Mouse (Mus musculus) lung, embryonic 15.5 days (tissue): ENCODE results near the gene Skil. TPM values are rescaled to one million over a fixed set of nuclear protein-coding genes. Genes with fewer than 3 reads are reported as not detected.
A peak's percentile ranks its signal among the peaks of the same experiment; 100 is the strongest.

Source experiments
- ATAC-seq: fragments of 200-750 bp; cut with Nextera tagmentation; 2 replicates; pipeline ENCODE4 v1.8.0; 2017; ENCODE audit warnings: moderate number of reproducible peaks, borderline replicate concordance; ENCODE audit not compliant: low FRiP score, low TSS enrichment; ENCODE audit errors: extremely low read depth
- H3K27ac ChIP-seq: fragments of 300-500 bp; sonication (generic); 2 replicates; pipeline ENCODE4 v1.5.1; 2015; ENCODE audit warnings: moderate library complexity, mild to moderate bottlenecking, inconsistent platforms
- H3K27me3 ChIP-seq: fragments of 300-500 bp; sonication (generic); 2 replicates; pipeline ENCODE4 v1.6.1; 2015; ENCODE audit warnings: inconsistent platforms
- H3K36me3 ChIP-seq: fragments of 300-500 bp; sonication (generic); 2 replicates; pipeline ENCODE4 v1.6.1; 2015; ENCODE audit warnings: inconsistent platforms
- H3K4me1 ChIP-seq: fragments of 300-500 bp; sonication (generic); 2 replicates; pipeline ENCODE4 v1.6.1; 2015; ENCODE audit warnings: inconsistent platforms
- H3K4me2 ChIP-seq: fragments of 300-500 bp; sonication (generic); 2 replicates; pipeline ENCODE4 v1.6.1; 2015; ENCODE audit warnings: inconsistent platforms, mild to moderate bottlenecking, moderate library complexity
- H3K4me3 ChIP-seq: fragments of 300-500 bp; sonication (generic); 2 replicates; pipeline ENCODE4 v1.5.1; 2015; ENCODE audit warnings: mild to moderate bottlenecking, inconsistent platforms
- H3K9ac ChIP-seq: fragments of 300-500 bp; sonication (generic); 2 replicates; pipeline ENCODE4 v1.6.1; 2015; ENCODE audit warnings: inconsistent platforms
- H3K9me3 ChIP-seq: fragments of 300-500 bp; sonication (generic); 2 replicates; pipeline ENCODE4 v1.6.1; 2016; ENCODE audit warnings: inconsistent platforms
- WGBS: fragments of 180-500 bp; shearing (Covaris S2); methylation state at CpG from one replicate; pipeline ENCODE4 v1.1.7; 2015; 5-methylcytosine and 5-hydroxymethylcytosine counted together
- polyA plus RNA-seq: library from polyadenylated mRNA; unstranded; fragments of >200 nt; fragmentation: Nextera tagmentation; extraction: Ambion mirVana; gene quantifications from 2 replicates; pipeline ENCODE4 v1.2.1, GENCODE M21; 2015

Skil gene
- polyA plus RNA-seq, 1 experiment from 2014 or later: 22.0 TPM

- Histone ChIP-seq H3K4me1 (no peaks in the 10 kb centered on the region), H3K36me3 (no peaks in the 10 kb centered on the region), H3K9ac (no peak overlapping the region), H3K27me3 (no peaks in the 10 kb centered on the region), H3K27ac (no peak overlapping the region), H3K4me2 (no peak overlapping the region), H3K9me3 (no peaks in the 10 kb centered on the region), H3K4me3 (no peak overlapping the region)
- WGBS: 87% methylated on average over 14 of the region's 14 CpGs
- ATAC-seq: no peak
These were observed 68.0 kb downstream of the Skil start for GRCm38 (mm10) chr3:31162860-31163259.

DNA sequence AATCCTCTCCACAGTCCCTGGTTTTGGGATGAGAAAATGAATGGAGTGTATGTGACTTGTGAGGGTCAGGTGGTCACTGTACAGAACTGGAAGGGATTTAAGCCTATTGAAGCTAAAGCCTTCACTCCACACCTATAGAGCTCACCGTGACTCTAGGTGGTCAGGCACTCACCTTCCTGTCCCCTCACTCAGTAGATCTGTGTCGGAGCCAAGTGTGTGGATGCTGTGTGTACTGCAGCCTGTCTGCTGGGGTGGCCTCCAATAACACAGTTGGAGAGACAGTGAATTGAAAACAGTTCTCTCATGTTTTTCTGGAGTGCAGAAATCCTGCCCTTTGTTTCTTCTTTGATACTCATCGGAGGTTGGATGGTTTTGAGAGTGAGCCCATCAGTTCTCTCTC lies 70.9 kb downstream of the Skil start:
- H3K4me3 ChIP-seq: no peak overlapping the region
- ATAC-seq: 0 out of 2 replicates have a peak, but pooled peaks have one; percentile 35
- no peaks in the 10 kb centered on the region for H3K4me1 ChIP-seq
- WGBS: 67% methylated on average over 3 of the region's 3 CpGs
- H3K36me3 ChIP-seq: no peaks in the 10 kb centered on the region
- H3K4me2 ChIP-seq: no peak overlapping the region
- H3K9ac ChIP-seq: no peak overlapping the region
- no peak overlapping the region for H3K27ac ChIP-seq
- H3K9me3 ChIP-seq: no peaks in the 10 kb centered on the region
- no peaks in the 10 kb centered on the region for H3K27me3 ChIP-seq

GRCm38 (mm10) chr3:31166365-31166871 lies 71.6 kb downstream of the Skil start:
- Histone ChIP-seq H3K27ac (no peak overlapping the region), H3K9ac (no peak overlapping the region), H3K9me3 (no peaks in the 10 kb centered on the region), H3K4me3 (no peak overlapping the region), H3K4me1 (no peaks in the 10 kb centered on the region), H3K27me3 (no peaks in the 10 kb centered on the region), H3K4me2 (no peak overlapping the region), H3K36me3 (no peaks in the 10 kb centered on the region)
- peak; percentile 81; the same call in 1 of the 2 replicates for ATAC-seq
- WGBS: 55% methylated on average over 12 of the region's 12 CpGs

Other genes with a start within 250 kb of the Skil start
- gene Gpr160, start 239.1 kb upstream of the Skil start, polyA plus RNA-seq: 4.5 and 5.2 TPM in 2 replicates
- gene Phc3, start 125.6 kb upstream of the Skil start, polyA plus RNA-seq: 6.1 and 7.3 TPM in 2 replicates
- gene Prkci, start 99.3 kb upstream of the Skil start, polyA plus RNA-seq: 53.0 and 53.9 TPM in 2 replicates
- 5.6 and 7.7 TPM in 2 replicates for gene Cldn11, start 54.9 kb downstream of the Skil start, polyA plus RNA-seq
- 0.11 and 0.27 TPM in 2 replicates for gene Slc7a14, start 215.3 kb downstream of the Skil start, polyA plus RNA-seq